Mouse (Mus musculus): ENCODE results near the gene Ifitm10.

DNA sequence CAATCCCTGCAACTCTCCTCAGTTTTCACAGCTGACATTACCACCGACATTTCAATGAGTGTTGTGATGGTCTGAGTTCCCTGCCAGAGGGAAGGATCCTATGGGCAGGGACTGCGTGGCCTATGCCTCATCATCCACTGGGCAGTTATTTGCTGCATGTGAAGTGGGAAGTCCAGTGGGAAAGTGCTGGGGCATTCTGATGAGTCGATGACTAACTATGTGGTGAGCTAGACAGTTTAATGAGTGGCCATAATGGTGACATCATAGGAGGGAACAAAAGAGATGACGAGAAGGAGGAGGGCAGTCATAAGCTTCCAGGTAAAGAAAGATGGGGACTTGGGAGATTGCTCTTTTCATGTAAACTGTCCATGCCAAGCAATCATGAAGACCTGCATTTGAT, 10.4 kb downstream of the Ifitm10 start:
- no peak for TF ChIP-seq CTCF (IDR thresholded peaks at IDR 0.05; ENCODE audit: low read depth)
- no peak for TF ChIP-seq EP300 (IDR thresholded peaks at IDR 0.05; ENCODE audit: low read depth)

Measured in heart, postnatal 0 days (tissue).